Mouse (Mus musculus) heart, postnatal 0 days (tissue): Measurements from ENCODE around the gene Rbp4.

Experiments
- CTCF ChIP-seq: IDR thresholded peaks from 2 replicates; pipeline ENCODE4 v1.5.1; 2016; ENCODE audit warnings: antibody characterized with exemption, control low read depth, low read depth
- EP300 ChIP-seq: IDR thresholded peaks from 2 replicates; pipeline ENCODE4 v1.6.1; 2016; ENCODE audit warnings: antibody characterized with exemption, low read depth

- no peak for TF ChIP-seq CTCF
- no peak for TF ChIP-seq EP300
Observed at GRCm38 (mm10) chr19:38081361-38081760, 43.7 kb downstream of the Rbp4 start.
